Mouse (Mus musculus) G1E (cell line): ENCODE measurements around the gene Rgma. TPM values are rescaled to one million over a fixed set of nuclear protein-coding genes. Genes with fewer than 3 reads are reported as not detected.

Source experiments
- ATAC-seq: 2 replicates; pipeline ENCODE4 v1.8.0; 2016; ENCODE audit warnings: mild to moderate bottlenecking; ENCODE audit not compliant: insufficient number of reproducible peaks, poor library complexity, low FRiP score, severe bottlenecking; ENCODE audit errors: extremely low read depth
- DNase-seq: peaks from one replicate; pipeline ENCODE4 v3.0.0; 2012; ENCODE audit warnings: low spot score
- H3K27me3 ChIP-seq: 2 replicates; pipeline ENCODE4 v1.6.1; 2012; ENCODE audit warnings: mild to moderate bottlenecking, low read length, inconsistent platforms; ENCODE audit not compliant: insufficient read depth
- H3K36me3 ChIP-seq: replicated peaks from 2 replicates; pipeline ENCODE3; 2012; ENCODE audit warnings: mild to moderate bottlenecking, inconsistent platforms
- H3K4me1 ChIP-seq: 2 replicates; pipeline ENCODE4 v1.6.1; 2012; ENCODE audit warnings: low read depth, low read length, inconsistent platforms, mixed read lengths; ENCODE audit not compliant: insufficient read depth
- H3K4me3 ChIP-seq: 2 replicates; pipeline ENCODE4 v1.5.1; 2012; ENCODE audit warnings: low read depth, mild to moderate bottlenecking, inconsistent platforms, low read length, moderate library complexity, mixed read lengths
- H3K9me3 ChIP-seq: replicated peaks from 2 replicates; pipeline ENCODE4 v1.6.1; 2012; ENCODE audit warnings: inconsistent platforms
- CTCF ChIP-seq: IDR thresholded peaks from 2 replicates; pipeline ENCODE4 v1.5.1; 2012; ENCODE audit warnings: low read depth, low read length, inconsistent platforms, mixed read lengths
- GATA1 ChIP-seq: IDR thresholded peaks from 2 replicates; pipeline ENCODE4 v1.6.1; 2012; ENCODE audit warnings: borderline replicate concordance, low read length, inconsistent platforms, mixed read lengths
- GATA2 ChIP-seq: IDR thresholded peaks from 2 replicates; pipeline ENCODE4 v1.6.1; 2012; ENCODE audit warnings: low read depth, low read length, inconsistent platforms, borderline replicate concordance
- POLR2AphosphoS5 ChIP-seq: IDR thresholded peaks from 2 replicates; pipeline ENCODE4 v1.6.1; 2012; ENCODE audit warnings: low read depth, low read length, inconsistent platforms; ENCODE audit not compliant: insufficient replicate concordance
- TAL1 ChIP-seq: conservative IDR thresholded peaks from 2 replicates; pipeline ENCODE4 v1.6.1; 2012; ENCODE audit warnings: low read depth, low read length, inconsistent platforms, mixed read lengths
- polyA plus RNA-seq: library from polyadenylated mRNA; stranded (reverse); fragments of >175 nt; gene quantifications from 2 replicates; pipeline ENCODE4 v1.2.3, GENCODE M21; 2012
- total RNA-seq, 2 experiments: library from RNA; stranded (forward) in 1 of 2; stranded (reverse) in 1 of 2; fragments of 200-1000 nt in 1 of 2; fragments of >200 nt in 1 of 2; fragmentation: Nextera tagmentation in 1 of 2; gene quantifications; 2 replicates each; pipeline ENCODE4 v1.2.3; 2014 to 2017

Gene Rgma
- total and polyA plus RNA-seq, 3 experiments = 0.55 TPM; not detected in 2

- Histone ChIP-seq H3K4me3 (no peak overlapping the region), H3K9me3 (no peaks in the 10 kb centered on the region), H3K27me3 (no peaks in the 10 kb centered on the region), H3K4me1 (no peaks in the 10 kb centered on the region; the same call in 1 of the 2 replicates), H3K36me3 (peaks cover 97% of the 10 kb centered on the region)
- no peak for DNase-seq
- no peak for ATAC-seq
- TF ChIP-seq TAL1 (no peak), GATA1 (no peak), POLR2AphosphoS5 (no peak), GATA2 (no peak), CTCF (no peak)
These were observed 77.0 kb downstream of the Rgma start for GRCm38 (mm10) chr7:73452187-73452808.

- H3K4me3 ChIP-seq = no peak overlapping the region
- H3K4me1 ChIP-seq = no peaks in the 10 kb centered on the region
- DNase-seq (no peak), ATAC-seq (no peak)
- H3K27me3 ChIP-seq = no peaks in the 10 kb centered on the region
- H3K9me3 ChIP-seq = no peaks in the 10 kb centered on the region
- no peak for TF ChIP-seq TAL1
- no peak for TF ChIP-seq GATA1
- no peak for TF ChIP-seq GATA2
- no peak for TF ChIP-seq CTCF
- TF ChIP-seq POLR2AphosphoS5 = no peak
- peaks cover 97% of the 10 kb centered on the region for H3K36me3 ChIP-seq
These were observed 78.8 kb downstream of the Rgma start for GRCm38 (mm10) chr7:73454113-73454512.

DNA sequence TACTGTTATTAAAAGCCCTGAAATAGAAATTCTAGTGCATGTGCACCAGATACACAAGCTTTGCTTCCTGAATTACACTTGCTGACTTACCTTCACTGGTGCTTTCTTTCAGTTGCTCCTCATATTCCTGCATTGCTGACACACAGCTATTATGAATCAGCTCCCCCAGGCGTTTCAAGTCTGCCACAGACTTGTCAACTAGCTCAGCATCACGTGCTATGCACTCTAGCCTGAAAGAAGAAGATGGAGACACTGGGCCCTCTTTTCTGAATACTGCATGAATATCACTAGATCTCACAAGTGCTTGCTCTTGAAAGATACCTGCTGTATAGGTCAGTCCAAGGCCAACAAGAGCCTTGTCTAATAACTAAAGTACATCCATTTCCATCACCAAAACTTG is 88.2 kb downstream of the Rgma start:
- no peaks in the 10 kb centered on the region for H3K4me1 ChIP-seq
- H3K9me3 ChIP-seq = no peaks in the 10 kb centered on the region
- ATAC-seq = no peak
- TF ChIP-seq TAL1 (no peak), GATA2 (no peak), GATA1 (no peak), POLR2AphosphoS5 (no peak), CTCF (no peak)
- no peak for DNase-seq
- peaks cover 94% of the 10 kb centered on the region for H3K36me3 ChIP-seq
- H3K4me3 ChIP-seq = no peak overlapping the region
- no peaks in the 10 kb centered on the region for H3K27me3 ChIP-seq

DNA sequence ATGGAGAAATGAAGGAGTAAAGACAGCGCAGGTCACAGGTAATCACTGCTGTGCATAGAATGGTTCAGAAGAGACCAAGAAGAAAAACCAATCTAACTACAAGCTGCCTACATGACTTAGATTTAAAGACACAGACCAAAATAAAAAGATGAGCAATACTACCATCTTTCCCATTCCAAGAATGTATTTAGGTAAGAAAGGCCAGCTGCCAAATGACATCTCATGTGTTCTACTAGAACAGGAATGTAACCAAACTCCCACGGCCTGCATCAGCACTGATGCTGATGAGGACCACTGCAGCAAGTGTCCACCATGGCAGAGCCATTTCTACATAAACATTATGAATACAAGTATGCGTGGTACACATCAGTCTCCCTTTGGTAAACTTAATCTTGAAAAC is 92.4 kb downstream of the Rgma start:
- Histone ChIP-seq H3K9me3 (no peaks in the 10 kb centered on the region), H3K27me3 (no peaks in the 10 kb centered on the region), H3K4me3 (no peak overlapping the region), H3K36me3 (peaks cover 93% of the 10 kb centered on the region), H3K4me1 (no peaks in the 10 kb centered on the region)
- ATAC-seq (no peak), DNase-seq (no peak)
- TF ChIP-seq GATA1 = no peak
- no peak for TF ChIP-seq POLR2AphosphoS5
- no peak for TF ChIP-seq GATA2
- TF ChIP-seq CTCF = no peak
- no peak for TF ChIP-seq TAL1

Other genes with a start within 250 kb of the Rgma start
- 217 and 257 TPM in 2 replicates for gene Chd2, start 166.3 kb downstream of the Rgma start, total RNA-seq (2014; fragmentation: Nextera tagmentation)
- gene Chd2, start 166.3 kb downstream of the Rgma start, total RNA-seq (2017) = 83.7 and 125 TPM in 2 replicates
- gene Chd2, start 166.3 kb downstream of the Rgma start, polyA plus RNA-seq = 57.8 and 76.7 TPM in 2 replicates